Mouse (Mus musculus): Measurements from ENCODE around the gene Enpep.

The Enpep gene

GRCm38 (mm10) chr3:129238664-129239258 is 93.8 kb downstream of the Enpep start:
- DNase-seq (ENCODE audit: low read depth, low spot score): no peak

- no peak for DNase-seq (ENCODE audit: low read depth, low spot score)
Measured at GRCm38 (mm10) chr3:129238010-129238409, 94.5 kb downstream of the Enpep start.

GRCm38 (mm10) chr3:129227331-129227730 is 105.2 kb downstream of the Enpep start:
- DNase-seq (ENCODE audit: low read depth, low spot score): no peak

- no peak for DNase-seq (ENCODE audit: low read depth, low spot score)
Measured at GRCm38 (mm10) chr3:129226681-129227080, 105.8 kb downstream of the Enpep start.

- DNase-seq (ENCODE audit: low read depth, low spot score): no peak
Measured at GRCm38 (mm10) chr3:129225577-129226289, 106.8 kb downstream of the Enpep start.

GRCm38 (mm10) chr3:129224806-129225576 is 107.5 kb downstream of the Enpep start:
- DNase-seq (ENCODE audit: low read depth, low spot score): no peak

- DNase-seq (ENCODE audit: low read depth, low spot score): no peak
Measured at GRCm38 (mm10) chr3:129223964-129224805, 108.3 kb downstream of the Enpep start.

GRCm38 (mm10) chr3:129223401-129223800 is 109.1 kb downstream of the Enpep start:
- DNase-seq (ENCODE audit: low read depth, low spot score): no peak

- no peak for DNase-seq (ENCODE audit: low read depth, low spot score)
Measured at GRCm38 (mm10) chr3:129222448-129223290, 109.9 kb downstream of the Enpep start.

GRCm38 (mm10) chr3:129221380-129222260 is 110.9 kb downstream of the Enpep start:
- no peak for DNase-seq (ENCODE audit: low read depth, low spot score)

GRCm38 (mm10) chr3:129220681-129221379 is 111.7 kb downstream of the Enpep start:
- DNase-seq (ENCODE audit: low read depth, low spot score): no peak

GRCm38 (mm10) chr3:129220086-129220670 is 112.3 kb downstream of the Enpep start:
- no peak for DNase-seq (ENCODE audit: low read depth, low spot score)
